Mouse (Mus musculus): ENCODE measurements around the gene Stx8. TPM values are rescaled to one million over a fixed set of nuclear protein-coding genes. Genes with fewer than 3 reads are reported as not detected.

The Stx8 gene
- polyA plus RNA-seq, 1 experiment from 2014 or later: 69.7 TPM

GRCm38 (mm10) chr11:68101598-68101997 is 135.6 kb downstream of the Stx8 start:
- Histone ChIP-seq H3K36me3 (ENCODE audit: control insufficient read depth, insufficient read depth, low read length) (no peaks in the 10 kb centered on the region), H3K27me3 (ENCODE audit: control insufficient read depth, insufficient read depth, low read length) (no peaks in the 10 kb centered on the region), H3K4me2 (ENCODE audit: low read depth, low read length) (no peak overlapping the region), H3K27ac (ENCODE audit: low read length) (no peak overlapping the region), H3K9me3 (replicated peaks; ENCODE audit: control insufficient read depth, low read length) (no peaks in the 10 kb centered on the region), H3K9ac (ENCODE audit: low read length) (no peak overlapping the region), H3K4me1 (ENCODE audit: control insufficient read depth, insufficient read depth, low read length) (no peaks in the 10 kb centered on the region), H3K4me3 (replicated peaks; ENCODE audit: low read length) (no peak overlapping the region)
- 96% methylated on average over 1 of the region's 1 CpGs for WGBS
- no peak for ATAC-seq (ENCODE audit: insufficient read depth, low FRiP score)

- Histone ChIP-seq H3K4me2 (ENCODE audit: low read depth, low read length) (no peak overlapping the region), H3K9ac (ENCODE audit: low read length) (no peak overlapping the region), H3K4me1 (ENCODE audit: control insufficient read depth, insufficient read depth, low read length) (no peaks in the 10 kb centered on the region), H3K4me3 (replicated peaks; ENCODE audit: low read length) (no peak overlapping the region), H3K9me3 (replicated peaks; ENCODE audit: control insufficient read depth, low read length) (no peaks in the 10 kb centered on the region), H3K27ac (ENCODE audit: low read length) (no peak overlapping the region), H3K36me3 (ENCODE audit: control insufficient read depth, insufficient read depth, low read length) (no peaks in the 10 kb centered on the region), H3K27me3 (ENCODE audit: control insufficient read depth, insufficient read depth, low read length) (no peaks in the 10 kb centered on the region)
- ATAC-seq (ENCODE audit: insufficient read depth, low FRiP score): no peak
- WGBS: 81% methylated on average over 4 of the region's 4 CpGs
These were observed 137.5 kb downstream of the Stx8 start for GRCm38 (mm10) chr11:68103480-68103879.

- ATAC-seq (ENCODE audit: insufficient read depth, low FRiP score): no peak
- WGBS: 87% methylated on average over 3 of the region's 3 CpGs
- H3K4me2 ChIP-seq (ENCODE audit: low read depth, low read length): no peak overlapping the region
These were observed 140.1 kb downstream of the Stx8 start for GRCm38 (mm10) chr11:68106053-68106452.

GRCm38 (mm10) chr11:68113454-68114100 is 147.6 kb downstream of the Stx8 start:
- ATAC-seq (ENCODE audit: insufficient read depth, low FRiP score): no peak
- no peaks in the 10 kb centered on the region for H3K9me3 ChIP-seq (replicated peaks; ENCODE audit: control insufficient read depth, low read length)
- 0 out of 2 replicates have a peak overlapping the region, but pooled peaks have one; percentile 7 for H3K9ac ChIP-seq (ENCODE audit: low read length)
- no peak overlapping the region for H3K27ac ChIP-seq (ENCODE audit: low read length)
- H3K4me3 ChIP-seq (replicated peaks; ENCODE audit: low read length): no peak overlapping the region
- 45% methylated on average over 11 of the region's 11 CpGs for WGBS
- H3K36me3 ChIP-seq (ENCODE audit: control insufficient read depth, insufficient read depth, low read length): no peaks in the 10 kb centered on the region
- H3K27me3 ChIP-seq (ENCODE audit: control insufficient read depth, insufficient read depth, low read length): no peaks in the 10 kb centered on the region
- no peak overlapping the region for H3K4me2 ChIP-seq (ENCODE audit: low read depth, low read length)
- H3K4me1 ChIP-seq (ENCODE audit: control insufficient read depth, insufficient read depth, low read length): no peaks in the 10 kb centered on the region

More at GRCm38 (mm10) chr11:68106053-68106452, 140.1 kb downstream of the Stx8 start:
- Histone ChIP-seq H3K4me1 (ENCODE audit: control insufficient read depth, insufficient read depth, low read length) (no peaks in the 10 kb centered on the region), H3K9me3 (replicated peaks; ENCODE audit: control insufficient read depth, low read length) (no peaks in the 10 kb centered on the region), H3K36me3 (ENCODE audit: control insufficient read depth, insufficient read depth, low read length) (no peaks in the 10 kb centered on the region), H3K27me3 (ENCODE audit: control insufficient read depth, insufficient read depth, low read length) (no peaks in the 10 kb centered on the region), H3K9ac (ENCODE audit: low read length) (no peak overlapping the region), H3K4me3 (replicated peaks; ENCODE audit: low read length) (no peak overlapping the region), H3K27ac (ENCODE audit: low read length) (no peak overlapping the region)

- no peaks in the 10 kb centered on the region for H3K4me1 ChIP-seq (ENCODE audit: control insufficient read depth, insufficient read depth, low read length)
- no peak overlapping the region for H3K4me3 ChIP-seq (replicated peaks; ENCODE audit: low read length)
- H3K27me3 ChIP-seq (ENCODE audit: control insufficient read depth, insufficient read depth, low read length): no peaks in the 10 kb centered on the region
- H3K9me3 ChIP-seq (replicated peaks; ENCODE audit: control insufficient read depth, low read length): no peaks in the 10 kb centered on the region
- no peak for ATAC-seq (ENCODE audit: insufficient read depth, low FRiP score)
- no peaks in the 10 kb centered on the region for H3K36me3 ChIP-seq (ENCODE audit: control insufficient read depth, insufficient read depth, low read length)
- H3K9ac ChIP-seq (ENCODE audit: low read length): no peak overlapping the region
- H3K27ac ChIP-seq (ENCODE audit: low read length): no peak overlapping the region
- H3K4me2 ChIP-seq (ENCODE audit: low read depth, low read length): no peak overlapping the region
- whole genome bisulfite sequencing: 40% methylated on average over 6 of the region's 6 CpGs
These were observed 148.2 kb downstream of the Stx8 start for GRCm38 (mm10) chr11:68114202-68114601.

- no peak for ATAC-seq (ENCODE audit: insufficient read depth, low FRiP score)
- no peak overlapping the region for H3K9ac ChIP-seq (ENCODE audit: low read length)
- no peaks in the 10 kb centered on the region for H3K9me3 ChIP-seq (replicated peaks; ENCODE audit: control insufficient read depth, low read length)
- no peak overlapping the region for H3K4me3 ChIP-seq (replicated peaks; ENCODE audit: low read length)
- no peak overlapping the region for H3K4me2 ChIP-seq (ENCODE audit: low read depth, low read length)
- H3K27ac ChIP-seq (ENCODE audit: low read length): no peak overlapping the region
- WGBS: 38% methylated on average over 4 of the region's 4 CpGs
- H3K36me3 ChIP-seq (ENCODE audit: control insufficient read depth, insufficient read depth, low read length): no peaks in the 10 kb centered on the region
- no peaks in the 10 kb centered on the region for H3K27me3 ChIP-seq (ENCODE audit: control insufficient read depth, insufficient read depth, low read length)
- no peaks in the 10 kb centered on the region for H3K4me1 ChIP-seq (ENCODE audit: control insufficient read depth, insufficient read depth, low read length)
These were observed 150.2 kb downstream of the Stx8 start for GRCm38 (mm10) chr11:68116157-68116556.

- Histone ChIP-seq H3K27ac (ENCODE audit: low read length) (no peak overlapping the region), H3K9me3 (replicated peaks; ENCODE audit: control insufficient read depth, low read length) (no peaks in the 10 kb centered on the region), H3K4me2 (ENCODE audit: low read depth, low read length) (no peak overlapping the region), H3K4me1 (ENCODE audit: control insufficient read depth, insufficient read depth, low read length) (no peaks in the 10 kb centered on the region), H3K27me3 (ENCODE audit: control insufficient read depth, insufficient read depth, low read length) (no peaks in the 10 kb centered on the region), H3K4me3 (replicated peaks; ENCODE audit: low read length) (no peak overlapping the region), H3K36me3 (ENCODE audit: control insufficient read depth, insufficient read depth, low read length) (no peaks in the 10 kb centered on the region), H3K9ac (ENCODE audit: low read length) (no peak overlapping the region)
- ATAC-seq (ENCODE audit: insufficient read depth, low FRiP score): no peak
- 93% methylated on average over 10 of the region's 10 CpGs for WGBS
These were observed 152.1 kb downstream of the Stx8 start for GRCm38 (mm10) chr11:68117878-68118660.

GRCm38 (mm10) chr11:68118679-68119078 is 152.7 kb downstream of the Stx8 start:
- H3K9ac ChIP-seq (ENCODE audit: low read length): no peak overlapping the region
- WGBS: 81% methylated on average over 4 of the region's 4 CpGs
- no peak overlapping the region for H3K27ac ChIP-seq (ENCODE audit: low read length)
- H3K4me1 ChIP-seq (ENCODE audit: control insufficient read depth, insufficient read depth, low read length): no peaks in the 10 kb centered on the region
- no peaks in the 10 kb centered on the region for H3K36me3 ChIP-seq (ENCODE audit: control insufficient read depth, insufficient read depth, low read length)
- ATAC-seq (ENCODE audit: insufficient read depth, low FRiP score): no peak
- H3K4me3 ChIP-seq (replicated peaks; ENCODE audit: low read length): no peak overlapping the region
- H3K9me3 ChIP-seq (replicated peaks; ENCODE audit: control insufficient read depth, low read length): no peaks in the 10 kb centered on the region
- no peaks in the 10 kb centered on the region for H3K27me3 ChIP-seq (ENCODE audit: control insufficient read depth, insufficient read depth, low read length)
- no peak overlapping the region for H3K4me2 ChIP-seq (ENCODE audit: low read depth, low read length)

GRCm38 (mm10) chr11:68119136-68119535 is 153.1 kb downstream of the Stx8 start:
- H3K9me3 ChIP-seq (replicated peaks; ENCODE audit: control insufficient read depth, low read length): no peaks in the 10 kb centered on the region
- H3K27me3 ChIP-seq (ENCODE audit: control insufficient read depth, insufficient read depth, low read length): no peaks in the 10 kb centered on the region
- no peak for ATAC-seq (ENCODE audit: insufficient read depth, low FRiP score)
- H3K4me1 ChIP-seq (ENCODE audit: control insufficient read depth, insufficient read depth, low read length): no peaks in the 10 kb centered on the region
- 86% methylated on average over 13 of the region's 13 CpGs for WGBS
- no peak overlapping the region for H3K4me3 ChIP-seq (replicated peaks; ENCODE audit: low read length)
- H3K36me3 ChIP-seq (ENCODE audit: control insufficient read depth, insufficient read depth, low read length): no peaks in the 10 kb centered on the region
- no peak overlapping the region for H3K9ac ChIP-seq (ENCODE audit: low read length)
- no peak overlapping the region for H3K4me2 ChIP-seq (ENCODE audit: low read depth, low read length)
- H3K27ac ChIP-seq (ENCODE audit: low read length): no peak overlapping the region

Measured in stomach, embryonic 16.5 days (tissue).